Mouse (Mus musculus) neutrophil, adult 65 days (primary cell): ENCODE results near the gene Gm49336. TPM values are rescaled to one million over a fixed set of nuclear protein-coding genes. Genes with fewer than 3 reads are reported as not detected.

ENCODE experiments used
- total RNA-seq: library from RNA; stranded (reverse); gene quantifications from 2 replicates; pipeline ENCODE4 v1.2.4, GENCODE M21; 2023

Gm49336 gene
- total RNA-seq, result 41.5 and 55.4 TPM in 2 replicates

DNA sequence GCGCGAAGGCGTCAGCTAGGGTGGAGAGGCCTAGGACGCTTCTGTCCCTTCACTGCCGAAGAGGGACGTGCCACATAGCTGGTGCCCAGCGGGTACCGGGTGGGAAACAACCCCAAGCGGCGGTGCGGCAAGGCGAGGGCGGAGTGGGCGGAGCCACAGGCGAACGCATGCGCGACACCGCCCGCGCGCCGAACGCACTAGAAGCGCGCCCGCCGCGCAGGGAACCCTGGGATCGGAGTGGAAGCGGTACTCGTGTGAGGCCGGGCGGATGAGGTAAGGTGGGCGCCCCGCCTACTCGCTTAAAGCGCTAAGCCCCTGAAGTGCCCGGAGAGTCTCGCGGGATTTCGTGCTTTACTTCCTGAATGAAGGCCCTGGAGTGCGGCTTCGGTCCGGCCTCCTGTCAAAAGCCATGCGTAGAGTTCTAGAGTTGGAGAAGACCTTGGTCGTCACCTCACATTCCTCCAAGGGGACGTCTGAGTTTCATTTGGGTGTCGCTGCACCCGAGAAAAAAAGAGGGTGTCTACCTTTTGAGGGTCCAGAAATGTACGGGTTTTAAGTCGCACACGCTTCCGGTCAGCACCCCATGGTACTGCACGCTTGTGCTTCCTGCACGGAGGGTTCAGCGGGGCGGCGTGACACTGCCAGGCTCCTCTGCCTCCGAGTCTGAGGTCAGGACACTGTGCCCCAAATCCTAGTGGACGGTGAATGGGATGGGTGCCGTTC is at the start of gene Gm49336, which contains the start of gene Nupl1:
Gene Gm49336 (minus strand): TSS at position 227 of the 723 bp plus-strand sequence.
Gene Nupl1 (minus strand): TSS at position 151 of the 723 bp plus-strand sequence.

DNA sequence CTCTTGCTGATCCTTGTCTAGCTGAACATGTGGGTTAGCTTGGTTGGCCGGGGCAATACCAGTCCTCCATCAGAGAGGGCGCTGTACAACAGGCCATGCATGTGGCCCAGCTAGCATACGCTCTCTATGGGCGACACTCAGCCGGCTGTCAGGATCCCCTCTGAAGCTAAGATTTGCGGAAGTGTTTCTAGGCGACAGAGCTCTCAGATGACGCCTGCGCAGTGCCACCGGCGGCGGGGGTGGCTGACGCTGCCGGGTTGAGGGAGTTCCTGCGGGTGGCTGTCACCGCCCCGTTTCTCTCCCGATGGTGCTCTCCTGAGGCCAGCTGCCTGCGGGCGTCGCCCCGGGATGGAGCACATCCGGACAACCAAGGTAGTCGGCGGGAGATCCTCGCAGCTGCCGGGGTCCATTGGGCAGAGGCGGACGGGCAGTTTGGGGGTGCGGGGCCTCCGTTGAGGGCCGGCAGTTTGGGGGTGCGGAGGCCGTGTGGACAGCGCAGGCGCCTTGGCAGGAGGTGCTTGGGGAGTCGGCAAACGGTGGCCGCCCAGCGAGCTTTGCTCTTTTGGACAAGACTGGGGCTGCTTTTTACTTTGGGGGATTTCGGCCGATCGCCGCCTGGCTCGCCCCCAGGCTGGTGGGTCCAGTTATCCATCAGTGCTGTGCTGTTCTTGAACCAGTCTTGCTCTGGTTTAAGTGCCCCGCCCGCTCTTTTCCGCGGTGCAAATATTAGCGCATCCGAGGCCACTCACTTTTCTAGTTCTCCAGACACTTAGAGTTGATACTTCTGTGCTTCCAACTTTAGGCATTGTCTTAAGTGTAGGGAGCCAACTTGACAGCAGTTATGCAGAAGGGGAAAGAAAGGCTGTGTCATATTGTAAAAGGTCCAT is 13.9 kb upstream of the Gm49336 start, which contains the start of gene Mtmr6:
Gene Mtmr6 (plus strand): TSS at position 239 of the 887 bp plus-strand sequence.

DNA sequence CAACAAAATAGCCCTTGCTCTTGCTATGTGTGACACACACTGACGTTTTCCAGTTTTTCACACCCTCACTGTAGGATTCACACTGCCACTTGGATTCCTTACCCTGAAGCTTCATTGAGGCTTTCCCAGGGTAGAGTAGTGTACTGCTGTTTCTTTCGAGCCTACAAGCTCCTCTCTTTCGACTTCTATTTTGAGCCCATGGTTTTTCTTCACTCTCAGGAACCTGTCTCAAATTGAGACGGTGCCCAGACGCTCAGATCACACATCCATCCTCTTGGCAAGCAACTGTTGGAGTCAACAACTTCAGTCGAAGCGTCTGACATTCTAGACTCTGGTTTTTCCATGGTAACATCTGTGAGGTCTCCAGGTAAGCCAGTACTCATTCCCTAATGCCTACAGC is 54.4 kb downstream of the Gm49336 start, which contains the start of gene Atp8a2:
Gene Atp8a2 (minus strand): TSS at position 296 of the 400 bp plus-strand sequence.

Other genes starting within 250 kb of the Gm49336 start
- 0.70 and 6.0 TPM in 2 replicates for gene Atp8a2, start 54.3 kb downstream of the Gm49336 start, total RNA-seq
- not detected in 2 replicates for gene Nupl1, start 76 bp downstream of the Gm49336 start, total RNA-seq
- gene Mtmr6, start 13.7 kb upstream of the Gm49336 start, total RNA-seq, result 86.4 and 112 TPM in 2 replicates
- 27.1 and 38.4 TPM in 2 replicates for gene Amer2, start 121.8 kb upstream of the Gm49336 start, total RNA-seq